Mouse (Mus musculus): ENCODE results near the gene Mrtfa. TPM values are rescaled to one million over a fixed set of nuclear protein-coding genes. Genes with fewer than 3 reads are reported as not detected.

Mrtfa gene
- polyA plus RNA-seq, 1 experiment from 2014 or later, result 23.9 TPM

DNA sequence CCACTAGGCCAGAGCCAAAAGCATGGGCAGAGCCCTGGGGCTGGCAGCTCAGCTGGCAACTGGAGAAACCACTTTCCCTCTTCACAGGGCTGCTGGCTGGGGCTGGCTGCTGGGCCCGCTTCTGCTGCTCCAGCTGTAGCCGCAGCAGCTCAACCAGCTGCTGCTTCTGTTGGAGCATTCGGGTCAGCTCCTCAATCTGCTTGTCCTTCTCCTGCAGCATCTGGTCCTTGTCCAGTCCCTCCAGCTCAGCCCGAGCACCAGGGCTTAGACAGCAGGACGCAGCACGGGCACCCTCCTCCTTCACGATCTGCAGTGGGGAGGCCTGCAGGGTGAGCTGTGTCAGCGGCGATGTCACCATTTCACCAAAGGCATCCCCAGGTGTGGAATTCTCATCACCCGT, 174.1 kb downstream of the Mrtfa start:
- H3K36me3 ChIP-seq, result peaks cover 41% of the 10 kb centered on the region
- no peaks in the 10 kb centered on the region for H3K27me3 ChIP-seq (replicated peaks)
- WGBS, result 86% methylated on average over 10 of the region's 10 CpGs
- H3K9ac ChIP-seq, result no peak overlapping the region
- H3K27ac ChIP-seq, result no peak overlapping the region
- H3K9me3 ChIP-seq, result no peaks in the 10 kb centered on the region
- H3K4me1 ChIP-seq, result no peaks in the 10 kb centered on the region
- no peak for ATAC-seq (ENCODE audit: insufficient read depth, low FRiP score, low read depth)
- no peak overlapping the region for H3K4me2 ChIP-seq
- no peak overlapping the region for H3K4me3 ChIP-seq (replicated peaks)

DNA sequence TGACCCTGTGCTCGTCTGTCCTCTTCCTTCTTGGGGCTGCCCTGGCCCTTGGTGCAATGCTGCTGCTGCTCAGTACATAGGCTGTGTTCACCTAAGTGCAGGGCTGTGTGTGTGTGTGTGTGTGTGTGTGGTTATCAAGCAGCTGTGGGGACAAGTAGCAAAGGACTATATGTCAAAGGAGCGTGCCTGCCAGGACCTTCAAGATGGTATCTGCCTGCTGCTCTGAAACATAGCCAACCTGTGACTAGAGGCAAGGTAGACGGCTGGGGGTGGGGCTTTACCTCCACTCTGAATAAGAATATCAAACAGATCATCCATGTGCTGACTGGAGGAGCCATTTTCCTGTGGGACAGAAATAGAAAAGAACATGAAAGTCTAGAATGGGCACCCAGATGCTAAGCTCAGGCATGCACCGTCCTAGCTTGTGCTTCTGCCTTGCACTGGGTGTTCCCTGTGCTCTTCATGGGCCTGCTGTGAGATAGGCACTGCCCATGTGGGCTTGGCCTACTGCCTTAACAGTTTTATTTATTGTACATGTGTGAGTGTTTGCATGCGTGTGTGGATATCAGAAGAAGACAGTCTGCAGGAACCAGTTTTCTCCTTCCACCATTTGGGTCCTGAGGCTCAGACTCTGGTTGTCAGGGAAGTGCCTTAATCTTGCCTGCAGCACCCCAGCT, 175.4 kb downstream of the Mrtfa start:
- no peaks in the 10 kb centered on the region for H3K27me3 ChIP-seq (replicated peaks)
- H3K4me3 ChIP-seq (replicated peaks), result no peak overlapping the region
- no peaks in the 10 kb centered on the region for H3K9me3 ChIP-seq
- WGBS, result 74% methylated on average over 5 of the region's 5 CpGs
- no peak overlapping the region for H3K4me2 ChIP-seq
- no peak for ATAC-seq (ENCODE audit: insufficient read depth, low FRiP score, low read depth)
- H3K9ac ChIP-seq, result no peak overlapping the region
- no peak overlapping the region for H3K27ac ChIP-seq
- no peaks in the 10 kb centered on the region for H3K4me1 ChIP-seq
- peaks cover 53% of the 10 kb centered on the region for H3K36me3 ChIP-seq

DNA sequence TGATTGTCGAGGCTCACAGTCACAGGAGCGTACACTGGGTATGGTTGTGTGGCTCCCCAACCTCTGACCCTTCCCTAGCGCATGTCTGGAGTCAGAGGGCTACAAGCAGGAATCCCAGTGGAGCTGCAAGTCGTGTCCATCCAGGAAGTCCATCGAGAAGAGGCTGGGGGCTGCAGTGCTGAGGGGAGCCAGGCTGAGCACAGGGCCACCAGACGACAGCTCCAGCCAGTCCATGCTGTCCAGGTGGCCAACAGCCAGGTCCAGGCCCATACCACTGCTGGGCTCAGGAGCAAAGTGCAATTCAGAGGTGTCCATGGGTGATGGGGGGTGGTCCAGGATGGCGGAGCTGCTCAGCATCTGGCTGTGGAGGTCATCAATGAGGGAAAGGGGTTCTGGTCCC, 177.4 kb downstream of the Mrtfa start:
- Histone ChIP-seq H3K9ac (no peak overlapping the region), H3K27ac (no peak overlapping the region), H3K4me1 (no peaks in the 10 kb centered on the region), H3K27me3 (replicated peaks) (no peaks in the 10 kb centered on the region), H3K36me3 (peaks cover 54% of the 10 kb centered on the region), H3K4me3 (replicated peaks) (no peak overlapping the region), H3K4me2 (no peak overlapping the region), H3K9me3 (no peaks in the 10 kb centered on the region)
- ATAC-seq (ENCODE audit: insufficient read depth, low FRiP score, low read depth), result no peak
- 87% methylated on average over 7 of the region's 7 CpGs for WGBS

DNA sequence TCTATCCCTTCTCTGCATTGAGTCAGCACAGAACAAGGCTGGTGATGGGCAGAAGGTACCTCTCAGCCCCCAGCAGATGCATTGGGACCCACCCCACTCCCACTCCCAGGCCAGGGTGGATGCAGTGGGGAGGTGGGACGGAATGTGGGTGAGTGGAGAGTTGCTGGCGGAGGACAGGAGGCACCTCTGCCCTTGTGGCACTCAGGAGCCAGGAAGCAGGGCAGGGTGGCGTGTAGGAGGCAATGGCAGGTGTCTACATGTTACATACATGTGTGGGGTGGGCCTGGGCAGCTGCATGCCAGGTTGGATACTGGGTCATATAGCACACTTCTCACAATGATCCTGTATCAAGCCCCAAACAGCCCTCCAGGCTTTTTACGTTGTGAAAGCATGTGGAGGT, 178.2 kb downstream of the Mrtfa start:
- ATAC-seq (ENCODE audit: insufficient read depth, low FRiP score, low read depth), result no peak
- no peaks in the 10 kb centered on the region for H3K4me1 ChIP-seq
- peaks cover 46% of the 10 kb centered on the region for H3K36me3 ChIP-seq
- H3K4me2 ChIP-seq, result no peak overlapping the region
- H3K4me3 ChIP-seq (replicated peaks), result no peak overlapping the region
- no peaks in the 10 kb centered on the region for H3K27me3 ChIP-seq (replicated peaks)
- 84% methylated on average over 4 of the region's 4 CpGs for WGBS
- no peaks in the 10 kb centered on the region for H3K9me3 ChIP-seq
- no peak overlapping the region for H3K9ac ChIP-seq
- H3K27ac ChIP-seq, result no peak overlapping the region

DNA sequence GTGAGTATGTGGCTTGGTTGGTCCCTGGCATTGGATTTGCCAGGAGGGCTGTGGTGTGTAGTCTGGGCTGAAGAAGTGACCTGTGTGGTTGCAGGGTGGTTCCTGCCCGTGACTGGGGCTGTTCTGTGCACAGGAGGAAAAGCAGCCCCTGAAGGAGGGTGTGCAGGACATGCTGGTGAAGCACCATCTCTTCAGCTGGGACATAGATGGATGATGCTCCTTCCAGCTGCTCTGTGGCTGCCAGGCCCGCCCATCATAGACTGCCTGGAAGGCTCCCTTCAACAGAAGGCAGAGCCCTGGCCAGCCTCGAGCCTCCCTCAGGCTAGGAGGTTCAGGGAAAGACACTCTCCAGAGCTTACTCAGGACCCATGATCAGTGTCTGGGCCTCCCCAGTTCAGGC, 179.0 kb downstream of the Mrtfa start:
- H3K9ac ChIP-seq, result no peak overlapping the region
- H3K9me3 ChIP-seq, result no peaks in the 10 kb centered on the region
- WGBS, result 47% methylated on average over 3 of the region's 3 CpGs
- H3K27me3 ChIP-seq (replicated peaks), result no peaks in the 10 kb centered on the region
- no peak for ATAC-seq (ENCODE audit: insufficient read depth, low FRiP score, low read depth)
- no peaks in the 10 kb centered on the region for H3K4me1 ChIP-seq
- H3K36me3 ChIP-seq, result peaks cover 44% of the 10 kb centered on the region
- H3K4me3 ChIP-seq (replicated peaks), result no peak overlapping the region
- H3K27ac ChIP-seq, result no peak overlapping the region; the same call in 1 of the 2 replicates
- no peak overlapping the region for H3K4me2 ChIP-seq

DNA sequence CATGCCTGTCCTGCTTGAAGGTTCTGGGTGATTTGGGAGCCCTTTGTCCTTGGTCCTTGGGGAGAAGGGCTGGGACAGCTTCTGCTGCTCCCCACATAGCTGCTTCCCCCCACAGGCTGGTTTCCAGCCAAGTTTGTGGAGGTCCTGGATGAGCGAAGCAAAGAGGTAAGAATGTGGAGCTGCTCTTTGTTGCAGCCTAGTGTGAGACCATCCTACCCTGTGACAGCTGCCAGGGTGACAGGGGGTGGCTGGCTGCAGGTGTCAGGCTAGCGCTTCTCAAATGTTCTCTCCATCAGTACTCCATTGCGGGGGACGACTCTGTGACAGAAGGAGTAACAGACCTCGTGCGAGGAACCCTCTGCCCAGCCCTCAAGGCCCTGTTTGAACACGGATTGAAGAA, 180.4 kb downstream of the Mrtfa start:
- H3K9ac ChIP-seq, result no peak overlapping the region
- H3K4me3 ChIP-seq (replicated peaks), result no peak overlapping the region
- no peaks in the 10 kb centered on the region for H3K27me3 ChIP-seq (replicated peaks)
- no peak overlapping the region for H3K4me2 ChIP-seq
- no peak for ATAC-seq (ENCODE audit: insufficient read depth, low FRiP score, low read depth)
- peaks cover 33% of the 10 kb centered on the region for H3K36me3 ChIP-seq
- H3K4me1 ChIP-seq, result no peaks in the 10 kb centered on the region
- H3K9me3 ChIP-seq, result no peaks in the 10 kb centered on the region
- no peak overlapping the region for H3K27ac ChIP-seq
- WGBS, result 72% methylated on average over 7 of the region's 7 CpGs

DNA sequence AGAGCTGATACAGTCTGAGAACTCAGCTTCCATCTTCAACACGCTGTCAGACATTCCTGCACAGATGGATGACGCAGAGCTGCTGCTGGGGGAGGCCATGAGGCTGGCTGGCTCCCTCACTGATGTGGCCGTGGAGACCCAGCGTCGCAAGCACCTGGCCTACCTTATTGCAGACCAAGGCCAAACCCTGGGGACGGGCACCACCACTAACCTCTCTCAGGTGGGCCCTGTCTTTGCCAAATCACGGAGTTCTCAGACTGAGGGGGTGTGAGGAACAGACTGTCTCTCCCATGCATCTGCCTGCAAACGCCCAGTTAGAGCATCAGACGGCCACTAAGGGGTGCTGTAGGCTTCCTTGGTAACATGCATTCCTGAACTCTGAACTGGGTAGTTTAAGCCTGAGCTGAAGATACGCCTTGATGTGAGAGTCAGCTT, 181.9 kb downstream of the Mrtfa start:
- H3K36me3 ChIP-seq, result peaks cover 33% of the 10 kb centered on the region
- ATAC-seq (ENCODE audit: insufficient read depth, low FRiP score, low read depth), result no peak

DNA sequence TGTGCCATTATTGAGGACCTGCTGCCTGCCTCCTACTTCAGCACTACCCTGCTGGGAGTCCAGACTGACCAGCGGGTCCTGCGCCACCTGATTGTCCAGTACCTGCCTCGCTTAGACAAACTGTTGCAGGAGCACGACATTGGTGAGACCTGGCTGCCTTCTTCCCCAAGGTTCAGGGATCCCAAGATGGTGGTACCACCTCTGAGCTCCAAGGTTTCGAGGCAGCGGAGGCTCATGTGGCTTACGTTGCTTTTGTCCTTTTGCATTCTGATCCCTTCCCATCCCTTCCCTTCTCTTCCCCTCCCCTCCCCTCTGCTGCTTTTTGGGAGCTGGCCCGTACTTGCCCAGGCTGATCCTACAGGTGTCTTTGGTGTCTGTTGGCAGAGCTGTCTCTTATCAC, 182.7 kb downstream of the Mrtfa start:
- 88% methylated on average over 8 of the region's 8 CpGs for WGBS
- H3K36me3 ChIP-seq, result peaks cover 31% of the 10 kb centered on the region

More for the DNA sequence above, 181.9 kb downstream of the Mrtfa start:
- Histone ChIP-seq H3K9ac (no peak overlapping the region), H3K9me3 (no peaks in the 10 kb centered on the region), H3K4me2 (no peak overlapping the region), H3K4me3 (replicated peaks) (no peak overlapping the region), H3K27ac (no peak overlapping the region), H3K27me3 (replicated peaks) (no peaks in the 10 kb centered on the region), H3K4me1 (no peaks in the 10 kb centered on the region)
- WGBS, result 54% methylated on average over 10 of the region's 10 CpGs

DNA sequence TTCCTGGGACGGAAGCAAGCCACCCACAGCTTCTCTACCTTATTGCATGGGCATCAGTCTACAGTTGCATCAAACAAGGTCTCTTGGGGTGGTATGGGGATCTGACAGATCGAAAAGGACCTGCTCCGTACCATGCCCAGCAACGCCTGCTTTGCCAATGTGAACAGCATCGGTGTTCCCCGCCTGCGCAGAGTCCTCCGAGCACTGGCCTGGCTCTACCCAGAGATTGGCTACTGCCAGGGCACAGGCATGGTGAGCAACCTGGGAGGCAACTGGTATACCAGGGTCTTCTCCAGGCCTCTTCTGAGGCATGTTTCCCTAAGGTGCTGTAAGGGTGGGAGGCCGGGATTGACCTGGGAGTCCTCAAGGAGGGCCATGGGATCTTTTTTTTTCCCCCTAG, 183.2 kb downstream of the Mrtfa start:
- Histone ChIP-seq H3K9ac (no peak overlapping the region), H3K27ac (no peak overlapping the region), H3K36me3 (peaks cover 25% of the 10 kb centered on the region), H3K4me1 (no peaks in the 10 kb centered on the region), H3K9me3 (no peaks in the 10 kb centered on the region), H3K27me3 (replicated peaks) (no peaks in the 10 kb centered on the region), H3K4me3 (replicated peaks) (no peak overlapping the region), H3K4me2 (no peak overlapping the region)
- WGBS, result 96% methylated on average over 9 of the region's 9 CpGs
- no peak for ATAC-seq (ENCODE audit: insufficient read depth, low FRiP score, low read depth)

More for the DNA sequence above, 182.7 kb downstream of the Mrtfa start:
- Histone ChIP-seq H3K4me2 (no peak overlapping the region), H3K9me3 (no peaks in the 10 kb centered on the region), H3K27me3 (replicated peaks) (no peaks in the 10 kb centered on the region), H3K4me3 (replicated peaks) (no peak overlapping the region), H3K4me1 (no peaks in the 10 kb centered on the region), H3K27ac (no peak overlapping the region), H3K9ac (no peak overlapping the region)
- ATAC-seq (ENCODE audit: insufficient read depth, low FRiP score, low read depth), result no peak

DNA sequence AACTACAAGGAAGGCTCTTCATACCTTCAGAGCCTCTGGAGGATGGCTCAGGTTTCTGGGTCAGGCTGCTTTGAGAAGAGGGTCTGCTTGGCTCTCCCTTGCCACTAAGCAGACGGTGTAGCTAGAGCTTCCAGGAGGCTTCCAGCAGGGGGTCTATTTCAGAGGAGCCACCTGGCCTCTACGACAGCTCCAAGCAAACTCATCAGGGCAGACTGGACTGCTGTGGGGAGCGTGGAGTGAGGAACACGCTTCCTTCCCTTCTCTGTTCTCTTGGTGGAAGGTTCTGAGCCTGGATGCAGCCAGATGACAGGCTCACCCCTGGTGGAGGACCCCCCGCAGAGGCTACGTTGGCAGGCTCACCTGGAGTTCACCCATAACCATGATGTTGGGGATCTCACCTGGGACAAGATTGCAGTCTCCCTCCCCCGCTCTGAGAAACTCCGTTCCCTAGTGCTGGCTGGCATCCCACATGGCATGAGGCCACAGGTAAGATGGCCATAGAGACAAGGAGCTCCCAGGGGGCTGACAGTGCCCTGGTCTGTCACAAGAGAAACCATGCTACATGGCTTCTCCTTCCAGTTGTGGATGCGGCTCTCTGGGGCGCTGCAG, 184.3 kb downstream of the Mrtfa start:
- Histone ChIP-seq H3K27ac (no peak overlapping the region), H3K9me3 (no peaks in the 10 kb centered on the region), H3K4me3 (replicated peaks) (no peak overlapping the region), H3K36me3 (peaks cover 20% of the 10 kb centered on the region), H3K9ac (no peak overlapping the region), H3K4me2 (no peak overlapping the region), H3K27me3 (replicated peaks) (no peaks in the 10 kb centered on the region), H3K4me1 (no peaks in the 10 kb centered on the region)
- WGBS, result 78% methylated on average over 10 of the region's 10 CpGs
- ATAC-seq (ENCODE audit: insufficient read depth, low FRiP score, low read depth), result no peak

DNA sequence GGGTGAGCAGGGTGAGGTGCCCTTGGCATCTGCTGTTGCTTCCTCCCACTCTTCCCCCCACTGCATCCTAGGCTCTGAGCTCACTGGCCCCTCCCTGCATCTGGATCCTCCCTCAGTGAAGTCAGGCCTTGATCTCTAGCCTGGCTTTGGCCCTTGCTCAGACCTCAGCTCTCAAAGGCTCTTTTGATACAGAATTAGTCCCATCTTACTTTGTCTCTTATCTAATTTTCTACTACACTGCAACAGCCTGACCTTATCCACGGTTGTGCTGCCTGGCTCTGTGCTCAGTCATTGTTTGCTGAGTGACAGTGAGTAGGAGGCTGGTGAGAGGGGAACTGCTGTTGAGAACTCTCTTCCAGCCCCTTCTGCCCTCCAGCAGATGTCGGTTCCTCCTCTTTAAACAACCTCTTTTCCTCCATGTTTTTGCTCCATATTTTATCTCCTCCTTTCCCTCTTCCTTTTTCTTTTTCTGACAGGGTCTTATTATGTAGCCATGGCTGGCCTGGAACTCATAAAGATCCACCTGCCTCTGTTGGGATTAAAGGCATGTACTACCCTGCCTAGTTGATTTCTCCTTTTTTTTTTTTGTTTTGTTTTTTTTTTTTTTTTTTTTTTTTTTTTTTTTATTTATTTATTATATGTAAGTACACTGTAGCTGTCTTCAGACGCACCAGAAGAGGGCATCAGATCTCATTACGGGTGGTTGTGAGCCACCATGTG, 190.0 kb downstream of the Mrtfa start:
- Histone ChIP-seq H3K4me1 (peaks cover 12% of the 10 kb centered on the region; the same call in 1 of the 2 replicates), H3K36me3 (0 out of 2 replicates have a peak, but pooled peaks cover 3% of the 10 kb centered on the region), H3K9ac (no peak overlapping the region), H3K27ac (0 out of 2 replicates have a peak overlapping the region, but pooled peaks have one; percentile 31), H3K27me3 (replicated peaks) (no peaks in the 10 kb centered on the region), H3K4me2 (no peak overlapping the region), H3K9me3 (no peaks in the 10 kb centered on the region), H3K4me3 (replicated peaks) (no peak overlapping the region)
- WGBS, result 46% methylated on average over 4 of the region's 4 CpGs
- ATAC-seq (ENCODE audit: insufficient read depth, low FRiP score, low read depth), result no peak

DNA sequence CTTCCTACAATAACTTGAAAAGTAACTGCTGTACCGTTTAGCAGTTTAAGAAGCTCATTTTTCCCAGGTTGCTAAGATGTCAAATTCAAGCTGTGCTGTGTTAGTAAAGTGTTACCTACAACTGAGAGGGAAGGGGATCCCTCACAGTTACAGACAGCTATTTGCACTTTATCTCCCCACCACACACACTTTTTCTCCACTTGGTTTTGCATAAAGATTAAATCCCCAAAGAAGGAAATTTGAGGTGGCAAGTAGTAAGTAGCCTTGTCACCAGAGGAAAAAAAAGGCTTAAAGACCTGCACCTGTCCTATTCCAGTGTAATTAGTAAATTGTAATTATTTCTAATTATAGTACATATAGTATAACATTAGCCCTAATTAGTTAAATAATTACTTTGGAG, 193.5 kb downstream of the Mrtfa start:
- Histone ChIP-seq H3K9ac (no peak overlapping the region), H3K27me3 (replicated peaks) (no peaks in the 10 kb centered on the region), H3K36me3 (no peaks in the 10 kb centered on the region), H3K4me1 (peaks cover 12% of the 10 kb centered on the region; the same call in 1 of the 2 replicates), H3K27ac (peak overlapping the region; percentile 51), H3K9me3 (no peaks in the 10 kb centered on the region), H3K4me2 (no peak overlapping the region), H3K4me3 (replicated peaks) (no peak overlapping the region)
- ATAC-seq (ENCODE audit: insufficient read depth, low FRiP score, low read depth), result no peak
- 22% methylated on average over 1 of the region's 1 CpGs for WGBS

Measured in stomach, embryonic 15.5 days (tissue).